ENCODE assay signal across 8 mouse cellular contexts in the genomic region with DNA sequence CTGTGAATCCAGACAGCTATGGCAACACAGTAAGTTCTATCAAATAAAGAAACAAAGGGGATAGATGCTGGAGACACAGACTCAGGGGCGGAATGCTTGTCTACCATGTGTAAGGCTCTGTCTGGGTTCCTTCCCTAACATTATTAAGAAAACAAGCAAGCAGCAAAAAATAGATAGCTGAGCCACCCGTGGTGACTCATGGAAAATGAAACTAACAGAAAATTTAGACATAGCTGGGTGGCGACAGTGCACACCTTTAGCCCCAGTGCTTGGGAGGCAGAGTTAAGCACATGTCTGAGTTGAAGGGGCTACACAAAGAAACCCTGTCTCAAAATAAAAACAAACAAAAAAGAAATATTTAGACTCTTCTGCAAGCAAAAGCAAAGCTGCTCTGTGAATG. TPM values are rescaled to one million over a fixed set of nuclear protein-coding genes. Genes with fewer than 3 reads are reported as not detected.
A peak's percentile ranks its signal among the peaks of the same experiment; 100 is the strongest.
DNase-seq lines count a peak whose midpoint lies in the region; ATAC-seq and TF ChIP-seq lines count a peak whose summit lies in the region.

No protein-coding gene starts in this region.

- TF ChIP-seq CTCF in bone marrow macrophage, adult 2 months (IDR thresholded peaks at IDR 0.05; ENCODE audit: low read depth, low read length), result no peak

- H3K79me2 ChIP-seq in myocyte (ENCODE audit: control insufficient read depth, insufficient read depth), result peaks cover 28% of the 10 kb centered on the region

- H3K4me2 ChIP-seq in lung, embryonic 16.5 days (ENCODE audit: low read depth, low read length), result peak overlapping the region; percentile 76
- H3K4me2 ChIP-seq in hindbrain, embryonic 13.5 days, result peak overlapping the region; percentile 78
- peak overlapping the region; percentile 64 for H3K4me2 ChIP-seq in myocyte (ENCODE audit: low read depth)

- intact Hi-C loops in gastrocnemius, postnatal 36 days (cut with DNase I), result no loop called here

- DNase-seq in lung, adult 18-20 months, result no peak
- no peak for DNase-seq in gastrocnemius, postnatal 36 days
- no peak for DNase-seq in cerebellum, postnatal 10 days
- DNase-seq in cerebellum, adult 9-10 months, result no peak

- peaks cover 26% of the 10 kb centered on the region for H3K36me3 ChIP-seq in lung, embryonic 16.5 days (ENCODE audit: control insufficient read depth, insufficient read depth, low read length)
- peaks cover 23% of the 10 kb centered on the region for H3K36me3 ChIP-seq in hindbrain, embryonic 13.5 days
- H3K36me3 ChIP-seq in myocyte (ENCODE audit: control insufficient read depth, insufficient read depth), result peaks cover 12% of the 10 kb centered on the region

- no peak overlapping the region for H3ac ChIP-seq in myocyte (ENCODE audit: control insufficient read depth, insufficient read length)

- WGBS in lung, embryonic 16.5 days, result 43% methylated on average over 3 of the region's 3 CpGs
- 53% methylated on average over 3 of the region's 3 CpGs for WGBS in hindbrain, embryonic 13.5 days

- H3K9me3 ChIP-seq in lung, embryonic 16.5 days (ENCODE audit: control insufficient read depth, low read length), result no peaks in the 10 kb centered on the region
- no peaks in the 10 kb centered on the region for H3K9me3 ChIP-seq in hindbrain, embryonic 13.5 days

- H3K27me3 ChIP-seq in lung, embryonic 16.5 days (ENCODE audit: control insufficient read depth, insufficient read depth, low read depth, low read length), result no peaks in the 10 kb centered on the region
- H3K27me3 ChIP-seq in hindbrain, embryonic 13.5 days, result no peaks in the 10 kb centered on the region
- H3K27me3 ChIP-seq in myocyte (ENCODE audit: control insufficient read depth, insufficient read depth, insufficient read length), result no peaks in the 10 kb centered on the region

- 0 out of 2 replicates have a peak overlapping the region, but pooled peaks have one; percentile 25 for H3K27ac ChIP-seq in lung, embryonic 16.5 days (ENCODE audit: low read length)
- H3K27ac ChIP-seq in bone marrow macrophage, adult 2 months (ENCODE audit: insufficient read depth, low read depth, low read length), result peak overlapping the region; percentile 14; the same call in 1 of the 2 replicates
- H3K27ac ChIP-seq in hindbrain, embryonic 13.5 days, result no peak overlapping the region; the same call in 1 of the 2 replicates

- H3K4me3 ChIP-seq in lung, embryonic 16.5 days (ENCODE audit: low read length), result peak overlapping the region; percentile 95
- peak overlapping the region; percentile 85 for H3K4me3 ChIP-seq in bone marrow macrophage, adult 2 months (ENCODE audit: insufficient read depth, low read length)
- H3K4me3 ChIP-seq in hindbrain, embryonic 13.5 days, result peak overlapping the region; percentile 87; the same call in 1 of the 2 replicates
- H3K4me3 ChIP-seq in myocyte, result peak overlapping the region; percentile 47

- H3K9ac ChIP-seq in lung, embryonic 16.5 days (ENCODE audit: low read length), result peak overlapping the region; percentile 84
- H3K9ac ChIP-seq in hindbrain, embryonic 13.5 days, result peak overlapping the region; percentile 15; the same call in 1 of the 2 replicates

- peaks cover 27% of the 10 kb centered on the region for H3K4me1 ChIP-seq in lung, embryonic 16.5 days (replicated peaks; ENCODE audit: control insufficient read depth, insufficient read depth, low read length)
- H3K4me1 ChIP-seq in bone marrow macrophage, adult 2 months (ENCODE audit: control insufficient read depth, insufficient read depth, low read length), result 0 out of 2 replicates have a peak, but pooled peaks cover 2% of the 10 kb centered on the region
- peaks cover 24% of the 10 kb centered on the region for H3K4me1 ChIP-seq in hindbrain, embryonic 13.5 days (replicated peaks)

- TF ChIP-seq POLR2A in bone marrow macrophage, adult 2 months (IDR thresholded peaks at IDR 0.05; ENCODE audit: borderline replicate concordance, low read depth, low read length), result no peak
- TF ChIP-seq POLR2A in myocyte (IDR thresholded peaks at IDR 0.05; ENCODE audit: insufficient read length, low read depth), result no peak

- no peak for ATAC-seq in lung, embryonic 16.5 days (ENCODE audit: low read depth)
- no peak for ATAC-seq in hindbrain, embryonic 13.5 days (ENCODE audit: low FRiP score)

TF ChIP-seq in myocyte, 11 proteins besides CTCF, POLR2A, EP300 and RAD21:
- TF ChIP-seq MYOG (IDR thresholded peaks at IDR 0.05; ENCODE audit: control insufficient read depth in 1 of 3, insufficient read depth in 1 of 3, insufficient read length in 2 of 3, low read depth in 2 of 3) (no peak), CEBPB (IDR thresholded peaks at IDR 0.05; ENCODE audit: insufficient read depth, poor library complexity, severe bottlenecking) (no peak), E2F4 (IDR thresholded peaks at IDR 0.05; ENCODE audit: insufficient read depth) (no peak), MYOD1 (IDR thresholded peaks at IDR 0.05; ENCODE audit: control insufficient read depth in 1 of 3, insufficient read length in 2 of 3, low read depth in 2 of 3) (no peak), REST (IDR thresholded peaks at IDR 0.05; ENCODE audit: insufficient read depth, insufficient read length) (no peak), SRF (IDR thresholded peaks at IDR 0.05; ENCODE audit: control insufficient read depth, insufficient read length, low read depth) (no peak), POLR2AphosphoS2 (IDR thresholded peaks at IDR 0.05; ENCODE audit: insufficient read length, low read depth) (no peak), USF1 (IDR thresholded peaks at IDR 0.05; ENCODE audit: low read depth) (no peak), TCF3 (IDR thresholded peaks at IDR 0.05; ENCODE audit: insufficient read length, low read depth) (no peak), MAX (IDR thresholded peaks at IDR 0.05; ENCODE audit: low read depth) (no peak), TCF12 (IDR thresholded peaks at IDR 0.05; ENCODE audit: insufficient read depth, poor library complexity, severe bottlenecking) (no peak)

RNA-seq across cellular contexts. Expression of gene Mcm6, which starts 2.0 kb away (rescaled TPM):
- 223 and 240 TPM in 2 replicates for polyA plus RNA-seq in lung, embryonic 16.5 days (2015; fragmentation: Nextera tagmentation; extraction: Ambion mirVana)
- 44.6 and 46.5 TPM in 2 replicates for polyA plus RNA-seq in bone marrow macrophage, adult 2 months (2012; ENCODE audit: insufficient read depth, insufficient read length, missing spikeins)
- 78.7 and 81.3 TPM in 2 replicates for polyA plus RNA-seq in hindbrain, embryonic 13.5 days (2015; fragmentation: Nextera tagmentation; extraction: Ambion mirVana)
- 27.0 TPM for polyA plus RNA-seq in myocyte (2012; fragmentation: generic; extraction: Trizol)
- 1 to 10 TPM; 2.1 to 2.2 TPM for total RNA-seq in gastrocnemius, postnatal 36 days (2021)

RNA-seq across cellular contexts. Expression of gene Lct, which starts 29.3 kb away (rescaled TPM):
- polyA plus RNA-seq in lung, embryonic 16.5 days (2015; fragmentation: Nextera tagmentation; extraction: Ambion mirVana), result 0.09 TPM in 1 of 2 replicates, not detected in the other
- polyA plus RNA-seq in bone marrow macrophage, adult 2 months (2012; ENCODE audit: insufficient read depth, insufficient read length, missing spikeins), result not detected in 2 replicates
- 0.06 and 0.29 TPM in 2 replicates for polyA plus RNA-seq in hindbrain, embryonic 13.5 days (2015; fragmentation: Nextera tagmentation; extraction: Ambion mirVana)
- 0.01 TPM for polyA plus RNA-seq in myocyte (2012; fragmentation: generic; extraction: Trizol)
- total RNA-seq in gastrocnemius, postnatal 36 days (2021), result under 1 TPM in 1 of 2 experiments, not detected in 1; 0.05 TPM

RNA-seq across cellular contexts. Expression of gene Dars, which starts 59.7 kb away (rescaled TPM):
- polyA plus RNA-seq in lung, embryonic 16.5 days (2015; fragmentation: Nextera tagmentation; extraction: Ambion mirVana), result 157 and 167 TPM in 2 replicates
- polyA plus RNA-seq in bone marrow macrophage, adult 2 months (2012; ENCODE audit: insufficient read depth, insufficient read length, missing spikeins), result 50.2 and 52.9 TPM in 2 replicates
- polyA plus RNA-seq in hindbrain, embryonic 13.5 days (2015; fragmentation: Nextera tagmentation; extraction: Ambion mirVana), result 163 and 165 TPM in 2 replicates
- polyA plus RNA-seq in myocyte (2012; fragmentation: generic; extraction: Trizol), result 63.2 TPM
- 10 to 100 TPM; 57.1 to 67.3 TPM for total RNA-seq in gastrocnemius, postnatal 36 days (2021)
